Mouse (Mus musculus) lung, postnatal 14 days (tissue): ENCODE data around the gene Eed.

ENCODE experiments used
- DNase-seq: peaks from one replicate; pipeline ENCODE4 v3.0.0; 2021

The Eed gene

GRCm38 (mm10) chr7:89980133-89980484 lies 674 bp downstream of the Eed start:
- DNase-seq, result no peak

DNA sequence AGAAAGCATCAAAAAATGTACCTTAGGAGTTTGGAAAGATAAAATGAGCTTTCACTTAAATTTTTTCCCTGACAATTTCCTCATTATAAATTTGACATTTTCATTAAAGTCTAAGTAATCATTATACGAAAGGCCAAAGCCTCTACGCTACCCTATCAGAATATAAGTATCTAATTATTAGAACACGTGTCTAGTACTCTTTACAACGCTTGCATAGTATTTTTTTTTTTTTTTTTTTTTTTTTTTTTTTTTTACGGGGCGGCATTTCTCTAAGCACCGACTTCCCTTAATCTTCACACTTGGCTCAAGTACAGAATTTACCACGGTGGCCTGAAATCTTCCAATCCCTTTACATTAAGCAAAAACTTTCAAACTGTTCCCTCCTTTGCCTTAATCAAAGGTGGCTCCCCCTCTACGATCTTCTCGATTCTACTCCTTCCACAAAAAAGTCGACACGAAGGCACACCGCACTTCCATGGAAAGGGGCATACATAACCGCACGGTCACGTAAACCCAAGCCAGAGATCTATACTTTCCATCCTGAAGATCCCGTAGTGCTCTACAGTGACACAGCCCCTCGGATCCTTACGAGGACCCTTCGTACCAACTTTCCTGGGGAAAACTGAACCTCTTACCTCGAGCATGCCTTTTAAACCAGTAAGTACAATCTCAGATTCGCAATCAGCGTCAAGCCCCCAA lies 1.2 kb downstream of the Eed start:
- peak; percentile 11 for DNase-seq

DNA sequence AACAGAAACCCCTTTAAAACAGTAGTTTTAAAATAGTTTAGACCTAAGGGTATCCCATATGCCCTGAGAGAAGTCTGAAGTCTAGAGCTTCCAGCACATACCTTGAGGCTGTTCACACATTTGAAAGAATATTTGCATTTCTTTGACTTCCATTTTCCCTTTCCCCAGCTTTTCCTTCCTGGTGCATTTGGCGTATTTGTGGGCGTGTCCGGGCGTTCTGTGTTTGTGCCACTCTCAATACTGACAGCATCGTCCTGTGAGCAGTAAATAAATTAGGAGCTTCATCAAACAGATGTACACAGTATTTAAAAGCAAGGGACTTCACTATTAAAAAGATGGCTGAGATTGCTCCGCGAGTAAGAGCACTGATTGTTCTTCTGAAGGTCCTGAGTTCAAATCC lies 4.0 kb downstream of the Eed start:
- no peak for DNase-seq

DNA sequence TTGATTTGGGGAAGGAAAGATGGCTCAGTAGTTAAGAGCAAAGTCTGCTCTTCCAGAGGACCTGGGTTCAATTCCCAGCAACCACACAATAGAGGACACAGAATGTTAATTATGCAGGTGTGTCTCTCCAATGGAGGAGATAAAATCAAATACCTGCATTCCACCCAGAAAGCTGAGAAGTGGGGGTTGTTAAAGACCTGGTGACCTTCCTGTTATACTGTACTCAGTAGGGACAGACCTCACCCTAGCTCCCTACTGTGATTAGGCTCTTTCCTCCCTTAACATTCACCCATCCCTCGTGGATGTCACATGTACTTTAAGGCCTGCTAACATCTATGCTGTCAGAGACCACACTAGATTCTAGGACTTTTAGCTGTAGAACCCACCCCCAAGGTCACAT lies 5.2 kb downstream of the Eed start:
- DNase-seq, result no peak

DNA sequence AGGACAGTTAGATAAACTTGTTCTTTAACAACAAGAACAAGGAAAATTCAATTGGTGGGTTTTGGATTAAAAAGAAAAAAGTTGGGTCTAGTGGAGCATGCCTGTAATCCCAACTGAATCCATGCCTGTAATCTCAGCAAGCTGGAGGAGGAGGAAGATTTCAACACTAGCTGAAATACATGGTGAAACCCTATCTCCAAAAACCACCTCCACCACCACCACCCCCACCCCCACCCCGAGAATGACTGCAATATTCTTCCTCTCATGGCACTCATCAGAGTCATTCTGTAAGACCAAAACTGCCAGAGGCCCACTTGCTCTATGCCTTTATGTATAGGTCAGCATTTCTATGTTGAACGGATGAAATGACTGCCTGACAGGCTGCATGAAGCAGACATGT lies 13.5 kb downstream of the Eed start:
- DNase-seq, result no peak

DNA sequence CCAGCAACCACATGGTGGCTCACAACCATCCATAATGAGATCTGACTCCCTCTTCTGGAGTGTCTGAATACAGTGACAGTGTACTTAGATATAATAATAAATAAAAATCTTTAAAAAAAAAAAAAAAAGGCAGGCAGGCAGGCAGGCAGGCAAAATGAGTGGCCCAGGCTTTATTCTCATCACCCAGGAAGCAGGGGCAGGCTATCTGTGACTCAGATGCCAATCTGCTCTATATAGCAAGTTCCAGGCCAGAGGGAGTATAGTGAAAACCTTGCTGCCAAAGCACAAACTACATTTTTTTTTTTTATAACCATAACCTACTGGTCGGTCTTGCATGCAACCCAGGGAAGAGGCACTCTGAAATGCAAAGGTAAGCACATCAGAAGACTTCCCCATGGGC lies 14.0 kb downstream of the Eed start:
- DNase-seq, result no peak

- DNase-seq, result no peak
Observed at GRCm38 (mm10) chr7:89963135-89963534, 17.6 kb downstream of the Eed start.

GRCm38 (mm10) chr7:89957300-89957699 lies 23.5 kb downstream of the Eed start:
- DNase-seq, result no peak

DNA sequence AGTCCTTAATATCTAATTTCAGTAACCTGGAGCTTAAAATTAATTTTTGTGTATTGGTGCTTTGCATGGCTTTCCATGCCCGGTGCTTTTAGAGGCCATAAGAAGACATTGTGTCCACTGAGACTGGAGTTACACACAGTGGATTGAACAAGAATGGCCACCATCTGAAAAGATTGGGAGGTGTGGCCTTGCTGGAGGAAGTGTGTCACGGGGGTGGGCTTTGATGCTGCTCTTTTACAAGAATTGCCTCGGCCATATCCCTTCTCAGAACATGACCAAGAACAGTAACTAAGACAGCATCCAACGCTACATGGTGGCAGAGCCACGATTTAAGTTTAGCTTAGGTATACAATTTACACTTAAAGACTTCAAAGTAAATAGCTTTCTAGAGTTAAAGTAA lies 26.5 kb downstream of the Eed start:
- DNase-seq, result no peak

DNA sequence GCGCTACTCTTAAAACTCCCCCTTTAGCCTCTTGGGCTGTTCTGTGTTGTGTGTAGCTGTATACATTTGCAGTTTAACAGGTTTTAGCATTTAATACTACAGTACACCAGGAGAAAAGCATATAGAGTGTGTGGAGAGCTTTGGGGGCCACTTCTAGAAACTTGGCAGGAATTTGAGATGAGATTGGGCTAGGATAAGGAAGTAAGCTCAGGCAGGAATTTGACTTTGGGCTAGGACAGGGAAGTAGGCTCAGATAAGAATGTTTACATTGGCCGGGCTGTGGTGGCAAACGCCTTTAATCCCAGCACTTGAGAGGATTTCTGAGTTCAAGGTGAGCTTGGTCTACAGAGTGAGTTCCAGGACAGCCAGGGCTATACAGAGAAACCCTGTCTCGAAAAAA lies 31.4 kb downstream of the Eed start:
- DNase-seq, result no peak

- DNase-seq, result peak; percentile 32
Observed at GRCm38 (mm10) chr7:89948026-89948425, 32.8 kb downstream of the Eed start.

GRCm38 (mm10) chr7:89940571-89941463 lies 40.0 kb downstream of the Eed start, which contains the start of gene Hikeshi:
TSS of gene Hikeshi (minus strand) at chr7:89941204.
- peak; percentile 95 for DNase-seq

GRCm38 (mm10) chr7:89939497-89940353 lies 41.1 kb downstream of the Eed start:
- DNase-seq, result no peak

- no peak for DNase-seq
Observed at GRCm38 (mm10) chr7:89923441-89924180, 57.2 kb downstream of the Eed start.

DNA sequence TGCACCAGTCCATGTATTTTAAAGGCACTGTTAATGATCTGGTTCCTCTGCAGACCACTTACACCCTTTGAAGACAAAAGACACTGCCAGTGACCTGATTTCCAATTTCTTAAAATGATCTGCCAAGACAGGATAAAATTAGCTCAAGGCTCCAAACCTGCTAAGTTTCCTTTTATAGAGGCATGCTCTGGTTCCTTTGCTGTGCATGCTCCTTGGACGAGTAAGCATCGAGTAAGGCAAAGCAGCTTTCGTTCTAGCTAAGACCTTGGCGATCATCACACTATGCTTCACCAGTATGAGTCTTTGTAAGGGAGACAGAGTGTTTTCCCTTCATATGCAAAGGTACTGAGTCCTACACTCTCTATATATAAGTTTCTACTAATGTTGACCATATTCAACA lies 63.0 kb downstream of the Eed start:
- no peak for DNase-seq

DNA sequence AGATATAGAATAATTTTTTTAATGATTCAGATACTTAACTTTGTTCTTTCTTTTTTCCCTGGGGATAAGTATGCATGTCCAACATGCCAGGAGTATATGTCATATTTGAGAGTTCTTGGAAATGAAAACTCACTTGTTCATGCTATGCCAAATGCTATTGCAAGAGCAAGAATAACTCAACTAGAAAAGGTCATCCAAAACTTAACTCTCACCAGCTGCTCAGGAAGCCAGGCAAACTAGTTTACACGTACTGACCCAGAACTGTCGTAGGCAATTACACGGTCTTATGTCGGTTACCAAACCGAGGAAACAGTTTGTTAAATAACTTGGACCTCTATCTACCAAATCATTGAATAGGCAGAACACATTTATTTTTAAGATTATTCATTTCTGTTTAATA lies 64.1 kb downstream of the Eed start:
- no peak for DNase-seq

DNA sequence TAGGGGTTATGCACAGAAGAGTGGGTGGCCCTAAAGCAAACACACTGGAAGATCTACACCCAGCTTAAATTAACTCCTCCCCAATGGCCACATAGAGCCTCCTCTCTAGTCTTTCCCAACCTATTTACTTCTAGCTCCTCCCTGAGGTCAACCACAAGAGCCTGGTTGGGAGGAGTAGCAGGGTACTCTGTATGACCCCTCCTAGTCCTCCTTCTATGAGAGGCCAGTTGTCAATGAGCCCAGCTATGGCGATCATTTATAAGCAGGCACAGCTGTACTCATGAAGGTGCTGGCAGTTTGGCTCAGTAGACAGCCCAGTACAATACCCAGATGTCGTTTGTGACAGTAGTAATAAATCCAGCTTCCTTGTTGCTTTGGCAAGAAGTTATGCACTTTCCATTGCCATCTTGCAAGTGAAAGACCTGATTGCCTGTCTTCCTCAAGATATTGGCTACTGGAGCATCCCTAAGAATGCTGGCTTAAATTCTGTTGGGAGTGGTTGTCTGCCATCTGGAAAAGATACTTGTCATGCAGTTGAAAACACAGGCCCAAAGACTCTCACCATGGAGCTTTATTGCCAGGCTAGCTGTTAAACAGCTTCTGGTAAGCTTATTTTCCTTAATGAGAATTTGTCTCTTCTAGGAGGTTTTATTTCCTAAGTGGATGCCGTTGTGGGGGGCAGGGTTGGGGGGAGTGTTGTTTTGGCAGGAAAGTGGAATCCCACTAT lies 67.2 kb downstream of the Eed start:
- DNase-seq, result no peak

- DNase-seq, result no peak
Observed at GRCm38 (mm10) chr7:89912356-89912755, 68.4 kb downstream of the Eed start.

DNA sequence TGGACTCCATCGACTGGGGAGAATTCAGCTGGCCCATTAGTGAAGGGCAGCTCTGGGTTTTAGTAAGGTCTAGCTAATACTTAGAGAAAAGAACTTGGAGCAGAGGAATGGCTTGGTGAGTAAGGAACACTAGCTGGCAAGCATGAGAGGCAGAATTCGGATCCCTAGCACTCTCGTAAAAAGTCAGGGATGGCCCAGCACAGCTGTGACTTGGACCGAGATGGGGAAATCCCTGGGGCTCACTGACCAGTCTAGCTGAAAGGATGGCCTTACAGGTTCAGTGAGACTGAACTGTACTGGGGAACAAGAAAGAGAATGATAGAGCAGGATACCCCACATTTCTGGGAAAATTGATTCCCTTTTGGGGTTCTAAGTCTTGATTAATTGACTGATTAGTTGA lies 71.1 kb downstream of the Eed start:
- DNase-seq, result no peak

- DNase-seq, result no peak
Observed at GRCm38 (mm10) chr7:89908899-89909621, 71.7 kb downstream of the Eed start.

DNA sequence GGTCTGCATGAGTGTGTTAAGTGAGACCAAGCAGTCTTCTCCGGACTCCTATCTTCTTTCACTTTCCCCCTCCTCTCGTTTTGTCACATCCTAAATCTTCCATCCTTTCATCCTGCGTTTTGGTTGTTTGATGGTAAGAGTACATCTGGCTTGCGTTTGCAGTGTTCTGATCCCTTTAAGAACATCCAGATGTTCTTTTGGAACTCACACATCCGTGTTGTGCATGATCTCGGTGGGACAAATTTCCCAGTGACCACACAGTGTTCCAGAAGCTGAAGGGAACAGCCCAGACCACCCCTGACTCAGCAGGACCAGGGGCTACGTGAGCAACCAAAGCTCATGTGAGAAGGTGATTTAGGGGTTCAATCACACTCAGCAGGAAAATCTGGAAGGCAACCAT lies 72.4 kb downstream of the Eed start:
- DNase-seq, result no peak
